Mouse (Mus musculus) midbrain, embryonic 11.5 days (tissue): Measurements from ENCODE around the gene Areg. TPM values are rescaled to one million over a fixed set of nuclear protein-coding genes. Genes with fewer than 3 reads are reported as not detected.

ENCODE experiments used
- ATAC-seq: fragments of 200-750 bp; cut with Nextera tagmentation; 2 replicates; pipeline ENCODE4 v1.8.0; 2017; ENCODE audit warnings: moderate TSS enrichment, moderate library complexity; ENCODE audit not compliant: low FRiP score
- DNase-seq: peaks from one replicate; pipeline ENCODE4 v3.0.0; 2015; ENCODE audit warnings: low spot score; ENCODE audit errors: missing footprints
- H3K27ac ChIP-seq: fragments of 300-500 bp; sonication (generic); 2 replicates; pipeline ENCODE4 v1.5.1; 2014; ENCODE audit warnings: low read depth, low read length
- H3K27me3 ChIP-seq: fragments of 300-500 bp; sonication (generic); 2 replicates; pipeline ENCODE4 v1.6.1; 2014; ENCODE audit warnings: mild to moderate bottlenecking, low read length, moderate library complexity, mixed read lengths; ENCODE audit not compliant: control insufficient read depth, insufficient read depth
- H3K36me3 ChIP-seq: fragments of 300-500 bp; sonication (generic); 2 replicates; pipeline ENCODE4 v1.6.1; 2014; ENCODE audit warnings: mild to moderate bottlenecking, low read length, moderate library complexity, mixed read lengths; ENCODE audit not compliant: control insufficient read depth, insufficient read depth
- H3K4me1 ChIP-seq: fragments of 300-500 bp; sonication (generic); 2 replicates; pipeline ENCODE4 v1.6.1; 2014; ENCODE audit warnings: low read length; ENCODE audit not compliant: control insufficient read depth, insufficient read depth
- H3K4me2 ChIP-seq: fragments of 300-500 bp; sonication (generic); 2 replicates; pipeline ENCODE4 v1.6.1; 2014; ENCODE audit warnings: mild to moderate bottlenecking, moderate library complexity
- H3K4me3 ChIP-seq: fragments of 300-500 bp; sonication (generic); 2 replicates; pipeline ENCODE4 v1.5.1; 2014; ENCODE audit warnings: low read depth, low read length
- H3K9ac ChIP-seq: fragments of 300-500 bp; sonication (generic); 2 replicates; pipeline ENCODE4 v1.6.1; 2014; ENCODE audit warnings: low read length
- H3K9me3 ChIP-seq: fragments of 300-500 bp; sonication (generic); 2 replicates; pipeline ENCODE4 v1.6.1; 2016; ENCODE audit warnings: low read length; ENCODE audit not compliant: control insufficient read depth
- whole genome bisulfite sequencing: fragments of 180-500 bp; shearing (Covaris S2); extraction: QIAGEN DNeasy Blood & Tissue Kit; methylation state at CpG from one replicate; pipeline ENCODE4 v1.1.7; 2014; 5-methylcytosine and 5-hydroxymethylcytosine counted together
- polyA plus RNA-seq: library from polyadenylated mRNA; unstranded; fragments of >200 nt; fragmentation: Nextera tagmentation; extraction: Ambion mirVana; gene quantifications from 2 replicates; pipeline ENCODE4 v1.2.1, GENCODE M21; 2014

Areg gene
- polyA plus RNA-seq: not detected in 2 replicates

- Histone ChIP-seq H3K9me3 (no peaks in the 10 kb centered on the region), H3K36me3 (no peaks in the 10 kb centered on the region), H3K4me3 (peak within 1 kb of the TSS; percentile 62), H3K4me1 (peaks cover 2% of the 10 kb centered on the region; the same call in 1 of the 2 replicates), H3K27me3 (peaks cover 14% of the 10 kb centered on the region), H3K9ac (peak within 1 kb of the TSS; percentile 60), H3K27ac (no peak within 1 kb of the TSS), H3K4me2 (peak within 1 kb of the TSS; percentile 82)
- ATAC-seq (peak; percentile 92), DNase-seq (peak; percentile 92)
- WGBS: under 1% methylated on average over 44 of the region's 44 CpGs
Measured at GRCm38 (mm10) chr5:91139446-91139873, at the start of gene Areg. Gene Areg, plus strand, starts transcription at chr5:91139599.

- no peaks in the 10 kb centered on the region for H3K36me3 ChIP-seq
- DNase-seq: no peak
- H3K27ac ChIP-seq: no peak overlapping the region
- no peak for ATAC-seq
- H3K4me3 ChIP-seq: no peak overlapping the region
- no peaks in the 10 kb centered on the region for H3K9me3 ChIP-seq
- WGBS: 87% methylated on average over 3 of the region's 3 CpGs
- H3K27me3 ChIP-seq: no peaks in the 10 kb centered on the region
- no peaks in the 10 kb centered on the region for H3K4me1 ChIP-seq
- H3K9ac ChIP-seq: no peak overlapping the region
- no peak overlapping the region for H3K4me2 ChIP-seq
Measured at GRCm38 (mm10) chr5:91090301-91090700, 49.1 kb upstream of the Areg start.

GRCm38 (mm10) chr5:91097911-91098614, 41.3 kb upstream of the Areg start:
- WGBS: 93% methylated on average over 10 of the region's 10 CpGs
- Histone ChIP-seq H3K4me1 (no peaks in the 10 kb centered on the region), H3K4me3 (no peak overlapping the region), H3K36me3 (no peaks in the 10 kb centered on the region), H3K9ac (no peak overlapping the region), H3K27me3 (no peaks in the 10 kb centered on the region), H3K27ac (no peak overlapping the region), H3K9me3 (no peaks in the 10 kb centered on the region), H3K4me2 (no peak overlapping the region)
- ATAC-seq (no peak), DNase-seq (no peak)

GRCm38 (mm10) chr5:91101742-91102141, 37.7 kb upstream of the Areg start:
- ATAC-seq (no peak), DNase-seq (no peak)
- Histone ChIP-seq H3K36me3 (no peaks in the 10 kb centered on the region), H3K27ac (no peak overlapping the region), H3K9me3 (no peaks in the 10 kb centered on the region), H3K4me3 (no peak overlapping the region), H3K4me2 (no peak overlapping the region), H3K27me3 (no peaks in the 10 kb centered on the region), H3K4me1 (no peaks in the 10 kb centered on the region), H3K9ac (no peak overlapping the region)
- WGBS: 96% methylated on average over 5 of the region's 5 CpGs

GRCm38 (mm10) chr5:91103943-91104665, 35.3 kb upstream of the Areg start:
- 87% methylated on average over 7 of the region's 7 CpGs for WGBS
- Histone ChIP-seq H3K4me3 (no peak overlapping the region), H3K27me3 (no peaks in the 10 kb centered on the region), H3K9me3 (no peaks in the 10 kb centered on the region), H3K27ac (no peak overlapping the region), H3K4me1 (no peaks in the 10 kb centered on the region), H3K9ac (no peak overlapping the region), H3K36me3 (no peaks in the 10 kb centered on the region), H3K4me2 (no peak overlapping the region)
- no peak for DNase-seq
- no peak for ATAC-seq

GRCm38 (mm10) chr5:91106248-91106647, 33.2 kb upstream of the Areg start:
- H3K4me1 ChIP-seq: no peaks in the 10 kb centered on the region
- ATAC-seq (no peak), DNase-seq (no peak)
- no peak overlapping the region for H3K9ac ChIP-seq
- WGBS: 75% methylated on average over 5 of the region's 5 CpGs
- no peak overlapping the region for H3K4me3 ChIP-seq
- H3K27ac ChIP-seq: no peak overlapping the region
- H3K4me2 ChIP-seq: no peak overlapping the region
- no peaks in the 10 kb centered on the region for H3K36me3 ChIP-seq
- no peaks in the 10 kb centered on the region for H3K9me3 ChIP-seq
- H3K27me3 ChIP-seq: no peaks in the 10 kb centered on the region

GRCm38 (mm10) chr5:91110023-91110670, 29.3 kb upstream of the Areg start:
- 93% methylated on average over 6 of the region's 6 CpGs for WGBS
- Histone ChIP-seq H3K27ac (no peak overlapping the region), H3K4me3 (no peak overlapping the region), H3K36me3 (no peaks in the 10 kb centered on the region), H3K27me3 (no peaks in the 10 kb centered on the region), H3K4me2 (no peak overlapping the region), H3K4me1 (no peaks in the 10 kb centered on the region), H3K9ac (no peak overlapping the region), H3K9me3 (no peaks in the 10 kb centered on the region)
- no peak for DNase-seq
- ATAC-seq: no peak

GRCm38 (mm10) chr5:91111019-91111418, 28.4 kb upstream of the Areg start:
- Histone ChIP-seq H3K4me1 (no peaks in the 10 kb centered on the region), H3K27me3 (no peaks in the 10 kb centered on the region), H3K4me2 (no peak overlapping the region), H3K27ac (no peak overlapping the region), H3K9ac (no peak overlapping the region), H3K4me3 (no peak overlapping the region), H3K9me3 (no peaks in the 10 kb centered on the region), H3K36me3 (no peaks in the 10 kb centered on the region)
- ATAC-seq (no peak), DNase-seq (no peak)
- 88% methylated on average over 8 of the region's 8 CpGs for WGBS

- WGBS: 85% methylated on average over 2 of the region's 2 CpGs
Measured at GRCm38 (mm10) chr5:91113967-91114366, 25.4 kb upstream of the Areg start.

More at GRCm38 (mm10) chr5:91113967-91114366, 25.4 kb upstream of the Areg start:
- no peak for DNase-seq
- Histone ChIP-seq H3K4me3 (no peak overlapping the region), H3K36me3 (no peaks in the 10 kb centered on the region), H3K4me1 (no peaks in the 10 kb centered on the region), H3K9ac (no peak overlapping the region), H3K4me2 (no peak overlapping the region), H3K9me3 (no peaks in the 10 kb centered on the region), H3K27ac (no peak overlapping the region), H3K27me3 (no peaks in the 10 kb centered on the region)
- ATAC-seq: no peak
